ENCODE assay signal across 22 mouse cellular contexts in the genomic region with DNA sequence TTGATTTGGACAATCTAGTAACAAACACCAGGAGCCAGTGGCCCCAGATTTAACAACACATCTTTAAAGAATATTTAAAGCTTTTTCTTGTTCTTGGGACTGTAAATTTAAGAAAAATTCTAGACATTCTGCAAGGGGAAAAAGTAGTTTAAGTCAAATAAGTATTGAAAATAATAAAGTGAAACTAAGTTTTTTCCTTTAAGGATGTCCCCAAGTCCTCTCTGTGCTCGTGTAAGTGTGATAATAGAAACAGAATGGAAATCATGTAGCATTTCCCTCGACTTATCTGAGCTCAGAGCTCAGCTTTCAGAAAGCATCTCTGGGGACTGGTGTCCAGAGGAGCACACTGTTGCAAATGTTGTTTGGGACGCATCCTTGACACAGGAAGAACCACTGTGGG.
"Had no signal": no experiment of that assay in that cellular context is flagged by ENCODE, and none has a peak within 500 bp of the region (broad histone marks: within the 10 kb centered on the region; RNA-seq: fewer than 3 reads in every experiment).

No protein-coding gene starts in this region.

- H3K9me3 ChIP-seq: heart, embryonic 13.5 days; heart, embryonic 15.5 days; hindbrain, embryonic 13.5 days; hindbrain, embryonic 15.5 days; kidney, embryonic 15.5 days; limb, embryonic 13.5 days; limb, embryonic 15.5 days; liver, embryonic 12.5 days had no signal

- H3K27ac ChIP-seq: heart, adult 2 months; heart, embryonic 13.5 days; heart, embryonic 15.5 days; hindbrain, embryonic 13.5 days; hindbrain, embryonic 15.5 days; hindbrain, postnatal 0 days; kidney, embryonic 15.5 days; kidney, postnatal 0 days; limb, embryonic 13.5 days; limb, embryonic 15.5 days; liver, embryonic 12.5 days had no signal

- H3K27me3 ChIP-seq: heart, embryonic 13.5 days; heart, embryonic 15.5 days; hindbrain, embryonic 13.5 days; hindbrain, embryonic 15.5 days; kidney, embryonic 15.5 days; limb, embryonic 13.5 days; limb, embryonic 15.5 days had no signal

- H3K36me3 ChIP-seq: heart, embryonic 13.5 days; heart, embryonic 15.5 days; hindbrain, embryonic 13.5 days; hindbrain, embryonic 15.5 days; kidney, embryonic 15.5 days; limb, embryonic 13.5 days; limb, embryonic 15.5 days; liver, embryonic 12.5 days had no signal

- H3K4me3 ChIP-seq: heart, adult 2 months; heart, embryonic 13.5 days; heart, embryonic 15.5 days; hindbrain, embryonic 13.5 days; hindbrain, embryonic 15.5 days; kidney, embryonic 15.5 days; limb, embryonic 13.5 days; limb, embryonic 15.5 days; liver, embryonic 12.5 days had no signal

- H3K4me2 ChIP-seq: heart, embryonic 11.5 days; heart, embryonic 13.5 days; heart, embryonic 15.5 days; hindbrain, embryonic 13.5 days; hindbrain, embryonic 15.5 days; kidney, embryonic 15.5 days; limb, embryonic 13.5 days; limb, embryonic 15.5 days; liver, embryonic 12.5 days had no signal

- DNase-seq: gastrocnemius, postnatal 14 days; gastrocnemius, postnatal 36 days; kidney, adult 11 months; kidney, adult 2 months; kidney, adult 9 months; kidney, postnatal 14 days; kidney, postnatal 36 days; layer of hippocampus, adult 9-11 months; layer of hippocampus, postnatal 36 days; left cerebral cortex, postnatal 4 days had no signal

- H3K9ac ChIP-seq: heart, embryonic 13.5 days; heart, embryonic 15.5 days; hindbrain, embryonic 13.5 days; hindbrain, embryonic 15.5 days; kidney, embryonic 15.5 days; limb, embryonic 13.5 days; limb, embryonic 15.5 days; liver, embryonic 12.5 days had no signal
